ENCODE assay signal across 9 mouse cellular contexts in the genomic region with DNA sequence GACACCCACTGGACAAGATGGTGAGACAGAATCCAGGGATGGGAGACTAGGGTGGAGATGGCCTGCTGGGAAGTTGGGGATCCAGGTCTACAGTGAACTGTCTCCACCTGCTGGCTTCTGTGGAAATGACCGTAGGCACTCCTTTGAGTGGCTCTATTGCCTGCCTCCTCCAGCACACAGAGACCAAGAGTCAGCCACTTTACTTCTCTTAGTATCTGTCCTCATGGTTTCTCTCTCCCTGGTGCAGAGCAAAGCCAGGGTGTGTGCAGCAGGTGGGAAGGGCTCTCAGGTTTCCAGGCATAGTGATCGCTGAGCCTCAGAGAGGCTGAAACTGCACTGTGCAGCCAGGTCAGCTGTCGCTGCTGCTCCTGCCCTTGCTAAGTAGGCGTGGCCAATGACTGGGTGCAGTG. TPM values are rescaled to one million over a fixed set of nuclear protein-coding genes. Genes with fewer than 3 reads are reported as not detected.
DNase-seq lines count a peak whose midpoint lies in the region; ATAC-seq and TF ChIP-seq lines count a peak whose summit lies in the region.
"Had no signal": no experiment of that assay in that cellular context is flagged by ENCODE, and none has a peak within 500 bp of the region (broad histone marks: within the 10 kb centered on the region; RNA-seq: fewer than 3 reads in every experiment).

No protein-coding gene starts in this region.

- 0 out of 2 replicates have a peak, but pooled peaks have one; percentile 3 for ATAC-seq in kidney, postnatal 0 days (replicated peaks; ENCODE audit: low FRiP score, low read depth)

- TF ChIP-seq CTCF in heart, adult 2 months (IDR thresholded peaks at IDR 0.05): peak; percentile 63
- TF ChIP-seq CTCF in kidney, postnatal 0 days (IDR thresholded peaks at IDR 0.05; ENCODE audit: low read depth): peak; percentile 70

- no peak overlapping the region for H3K27ac ChIP-seq in heart, adult 2 months
- H3K27ac ChIP-seq in kidney, postnatal 0 days: no peak overlapping the region
- H3K27ac ChIP-seq: stomach, embryonic 15.5 days had no signal

- TF ChIP-seq EP300 in heart, adult 2 months (IDR thresholded peaks at IDR 0.05; ENCODE audit: insufficient read depth, low read depth, low read length): no peak

- H3K36me3 ChIP-seq in heart, adult 2 months (ENCODE audit: control insufficient read depth, insufficient read depth, low read length): no peaks in the 10 kb centered on the region
- peaks cover 26% of the 10 kb centered on the region; the same call in 1 of the 2 replicates for H3K36me3 ChIP-seq in kidney, postnatal 0 days (ENCODE audit: insufficient read depth, low read length)

- intact Hi-C loops in heart, adult 2 months (cut with DNase I): loop anchor here (1.0 kb wide), 1 partner anchor 222 kb away; no protein-coding TSS in a partner anchor

- no peak for DNase-seq in heart, adult 2 months
- no peak for DNase-seq in heart, adult 11 months
- peak; percentile 80 for DNase-seq in 3T3-L1 (ENCODE audit: low read depth, low spot score)
- DNase-seq in Muller cell, postnatal 12 days (ENCODE audit: inconsistent ontology term): peak; percentile 43
- peak; percentile 39 for DNase-seq in embryo, embryonic 11.5 days (ENCODE audit: low read depth, low spot score)
- peak; percentile 79 for DNase-seq in kidney, postnatal 0 days (ENCODE audit: low spot score)
- peak; percentile 53 for DNase-seq in mesoderm, embryonic 11.5 days (ENCODE audit: low read depth, low spot score)
- DNase-seq in urinary bladder, adult 2 months (ENCODE audit: low spot score): no peak

- no peaks in the 10 kb centered on the region for H3K9me3 ChIP-seq in kidney, postnatal 0 days (replicated peaks; ENCODE audit: low read length)
- H3K9me3 ChIP-seq: stomach, embryonic 15.5 days had no signal

- TF ChIP-seq POLR2A in heart, adult 2 months (IDR thresholded peaks at IDR 0.05; ENCODE audit: insufficient read depth, low read depth, low read length): no peak

- H3K9ac ChIP-seq in heart, adult 2 months (ENCODE audit: low read depth, low read length): no peak overlapping the region
- H3K9ac ChIP-seq in kidney, postnatal 0 days (ENCODE audit: low read depth, low read length): no peak overlapping the region
- H3K9ac ChIP-seq: stomach, embryonic 15.5 days had no signal

- H3K4me2 ChIP-seq in kidney, postnatal 0 days (ENCODE audit: low read length): no peak overlapping the region
- H3K4me2 ChIP-seq: stomach, embryonic 15.5 days had no signal

- WGBS in heart, adult 2 months: 86% methylated on average over 4 of the region's 4 CpGs
- WGBS in kidney, postnatal 0 days: 61% methylated on average over 4 of the region's 4 CpGs

- H3K4me3 ChIP-seq in heart, adult 2 months: no peak overlapping the region
- H3K4me3 ChIP-seq in kidney, postnatal 0 days (replicated peaks; ENCODE audit: low read depth, low read length): no peak overlapping the region
- H3K4me3 ChIP-seq: stomach, embryonic 15.5 days had no signal

- no peaks in the 10 kb centered on the region for H3K79me2 ChIP-seq in heart, adult 2 months (replicated peaks; ENCODE audit: control insufficient read depth, insufficient read depth, low read length)

- no peaks in the 10 kb centered on the region for H3K4me1 ChIP-seq in heart, adult 2 months (ENCODE audit: control insufficient read depth, insufficient read depth, low read length)
- H3K4me1 ChIP-seq in kidney, postnatal 0 days (replicated peaks; ENCODE audit: insufficient read depth, low read length): no peaks in the 10 kb centered on the region
- H3K4me1 ChIP-seq: stomach, embryonic 15.5 days had no signal

- H3K27me3 ChIP-seq in heart, adult 2 months (ENCODE audit: control insufficient read depth, insufficient read depth, low read length): no peaks in the 10 kb centered on the region
- H3K27me3 ChIP-seq in kidney, postnatal 0 days (ENCODE audit: insufficient read depth, low read length): no peaks in the 10 kb centered on the region
- H3K27me3 ChIP-seq: stomach, embryonic 15.5 days had no signal

RNA-seq across cellular contexts. Expression of a gene that starts 6.5 kb away (rescaled TPM):
- total RNA-seq in heart, adult 2 months (2021): 10 to 100 TPM; 11.1 to 12.6 TPM
- polyA plus RNA-seq in heart, adult 2 months (2012; rRNA removed): 7.8 and 10.4 TPM in 2 replicates
- 13.5 and 16.5 TPM in 2 replicates for polyA plus RNA-seq in kidney, postnatal 0 days (2015; fragmentation: Nextera tagmentation; extraction: Ambion mirVana)
- 16.4 and 18.0 TPM in 2 replicates for polyA plus RNA-seq in urinary bladder, adult 2 months (2012; rRNA removed)

RNA-seq across cellular contexts. Expression of a gene that starts 26.9 kb away (rescaled TPM):
- 1 to 10 TPM; 1.6 to 1.7 TPM for total RNA-seq in heart, adult 2 months (2021)
- 1.6 and 2.8 TPM in 2 replicates for polyA plus RNA-seq in heart, adult 2 months (2012; rRNA removed)
- polyA plus RNA-seq in kidney, postnatal 0 days (2015; fragmentation: Nextera tagmentation; extraction: Ambion mirVana): 5.3 and 6.4 TPM in 2 replicates
- 3.0 and 3.9 TPM in 2 replicates for polyA plus RNA-seq in urinary bladder, adult 2 months (2012; rRNA removed)

Comparison
In these comparisons a context has a peak if more than half of its experiments do, and no peak if none do; other contexts are left out.
1. DNase-seq: peak in 3T3-L1 (single experiment), Muller cell, postnatal 12 days (single experiment), embryo, embryonic 11.5 days (single experiment), kidney, postnatal 0 days (single experiment) and mesoderm, embryonic 11.5 days (single experiment); none in heart, adult 2 months (0 of 2), heart, adult 11 months (single experiment) and urinary bladder, adult 2 months (single experiment).